Mouse (Mus musculus): ENCODE measurements around the gene Palm3.
"Not testable (repeated sequence)": the region's sequence is repeated elsewhere in the genome, so short reads cannot be mapped to it uniquely, and the experiment has no call there.

Gene Palm3

GRCm38 (mm10) chr8:84021096-84021495 lies at the start of gene Palm3:
Palm3 (plus strand) TSS chr8:84021471.
- DNase-seq, result no peak

- DNase-seq, result no peak
Observed at GRCm38 (mm10) chr8:83971661-83972060, 49.6 kb upstream of the Palm3 start.

GRCm38 (mm10) chr8:83972150-83973120 lies 48.8 kb upstream of the Palm3 start, which contains the start of gene Prkaca:
Prkaca (plus strand) TSS chr8:83972993.
- peak; percentile 98 for DNase-seq

- peak; percentile 39 for DNase-seq
Observed at GRCm38 (mm10) chr8:83973161-83974031, 47.9 kb upstream of the Palm3 start.

- DNase-seq, result no peak
Observed at GRCm38 (mm10) chr8:83974521-83974920, 46.8 kb upstream of the Palm3 start.

- DNase-seq, result no peak
Observed at GRCm38 (mm10) chr8:83976101-83976630, 45.1 kb upstream of the Palm3 start.

- DNase-seq, result no peak
Observed at GRCm38 (mm10) chr8:83976779-83977350, 44.4 kb upstream of the Palm3 start.

GRCm38 (mm10) chr8:83977646-83978045 lies 43.6 kb upstream of the Palm3 start:
- no peak for DNase-seq

- DNase-seq, result no peak
Observed at GRCm38 (mm10) chr8:83978200-83978599, 43.1 kb upstream of the Palm3 start.

GRCm38 (mm10) chr8:83980250-83980649 lies 41.0 kb upstream of the Palm3 start:
- no peak for DNase-seq

GRCm38 (mm10) chr8:83980845-83981244 lies 40.4 kb upstream of the Palm3 start:
- no peak for DNase-seq

- DNase-seq, result no peak
Observed at GRCm38 (mm10) chr8:83981533-83981932, 39.7 kb upstream of the Palm3 start.

GRCm38 (mm10) chr8:83982449-83982848 lies 38.8 kb upstream of the Palm3 start:
- no peak for DNase-seq

GRCm38 (mm10) chr8:83983222-83983621 lies 38.0 kb upstream of the Palm3 start:
- DNase-seq, result not testable (repeated sequence)

- no peak for DNase-seq
Observed at GRCm38 (mm10) chr8:83989243-83989642, 32.0 kb upstream of the Palm3 start.

- no peak for DNase-seq
Observed at GRCm38 (mm10) chr8:83990170-83990569, 31.1 kb upstream of the Palm3 start.

GRCm38 (mm10) chr8:83992488-83992887 lies 28.8 kb upstream of the Palm3 start:
- no peak for DNase-seq

GRCm38 (mm10) chr8:83994030-83994429 lies 27.2 kb upstream of the Palm3 start:
- DNase-seq, result no peak

- DNase-seq, result no peak
Observed at GRCm38 (mm10) chr8:83995973-83996372, 25.3 kb upstream of the Palm3 start.

- peak; percentile 80 for DNase-seq
Observed at GRCm38 (mm10) chr8:83996567-83997505, 24.4 kb upstream of the Palm3 start.

GRCm38 (mm10) chr8:83997511-83998141 lies 23.6 kb upstream of the Palm3 start, which contains the start of gene Samd1:
Samd1 (plus strand) TSS chr8:83997672.
- DNase-seq, result peak; percentile 68
